Mouse (Mus musculus): ENCODE measurements around the gene Fam107b.

GRCm38 (mm10) chr2:3723391-3724106 is 153.3 kb downstream of the Fam107b start:
- no peak for TF ChIP-seq EP300 (IDR thresholded peaks at IDR 0.05; ENCODE audit: low read depth)
- TF ChIP-seq CTCF (IDR thresholded peaks at IDR 0.05; ENCODE audit: low read depth), result no peak

All from liver, embryonic 14.5 days (tissue).